Mouse (Mus musculus) heart, adult 10 weeks (tissue): ENCODE measurements around the gene Lhx2. TPM values are rescaled to one million over a fixed set of nuclear protein-coding genes. Genes with fewer than 3 reads are reported as not detected.

Experiments
- polyA plus RNA-seq: library from polyadenylated mRNA; stranded (reverse); fragments of 350-450 nt; fragmentation: Illumina TruSeq; extraction: RNeasy Lipid Tissue Mini Kit (QIAGEN cat#74804); gene quantifications from one replicate; pipeline ENCODE4 v1.2.3, GENCODE M21; 2014; ENCODE audit warnings: low read depth, low replicate concordance

Gene Lhx2
- not detected for polyA plus RNA-seq

DNA sequence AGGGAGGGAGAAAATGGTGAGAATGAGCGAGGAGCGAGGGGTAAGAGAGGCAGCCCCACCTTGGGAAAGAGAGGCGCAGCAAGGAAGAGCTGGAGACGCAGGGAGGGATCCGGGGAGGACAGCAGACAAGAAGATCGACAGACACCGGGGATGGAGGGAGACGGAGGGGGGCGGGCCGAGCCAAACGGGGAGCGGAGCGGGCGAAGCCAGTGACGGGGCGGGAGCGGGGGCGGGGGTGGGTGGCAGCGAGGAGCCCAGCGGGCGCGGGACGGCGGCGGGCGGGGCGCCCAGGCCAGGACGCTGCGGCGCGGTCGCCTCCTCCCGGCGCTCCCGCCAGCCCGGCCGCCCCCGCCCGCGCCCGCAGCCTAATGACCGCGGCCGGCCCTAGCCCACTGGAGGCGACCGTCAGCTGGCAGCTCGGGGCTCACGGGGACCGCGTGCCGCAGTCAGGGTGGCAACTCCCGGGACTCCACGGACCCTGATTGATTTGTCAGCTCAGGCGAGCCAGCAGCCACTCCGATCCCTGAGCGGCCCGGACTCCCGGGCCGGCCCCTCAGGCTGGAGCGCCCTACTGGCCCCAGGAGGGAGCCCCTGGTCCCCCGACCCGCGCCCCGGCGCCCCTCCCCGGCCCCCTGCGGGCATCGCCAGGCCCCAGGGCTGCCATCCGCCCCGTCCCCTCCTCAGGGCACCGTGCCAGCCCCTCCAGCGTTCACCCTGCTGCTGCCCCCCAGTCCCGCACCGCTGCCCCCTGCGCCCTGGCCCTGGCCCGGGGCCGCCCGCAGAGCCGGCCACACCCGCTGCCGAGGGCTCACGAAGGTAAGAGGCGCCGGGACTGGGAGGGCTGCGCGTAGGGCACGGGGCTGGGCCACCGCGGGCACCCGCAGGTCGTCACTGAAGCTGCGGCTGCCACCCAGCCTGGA is at the start of gene Lhx2:
Lhx2 (plus strand) TSS at position 292 of the 920 bp plus-strand sequence.

Other genes with a start within 250 kb of the Lhx2 start
- gene Dennd1a, start 51.9 kb upstream of the Lhx2 start, polyA plus RNA-seq, result 17.9 TPM
- gene Nek6, start 172.4 kb downstream of the Lhx2 start, polyA plus RNA-seq, result 5.5 TPM